Mouse (Mus musculus): ENCODE results near the gene Erlec1.

DNA sequence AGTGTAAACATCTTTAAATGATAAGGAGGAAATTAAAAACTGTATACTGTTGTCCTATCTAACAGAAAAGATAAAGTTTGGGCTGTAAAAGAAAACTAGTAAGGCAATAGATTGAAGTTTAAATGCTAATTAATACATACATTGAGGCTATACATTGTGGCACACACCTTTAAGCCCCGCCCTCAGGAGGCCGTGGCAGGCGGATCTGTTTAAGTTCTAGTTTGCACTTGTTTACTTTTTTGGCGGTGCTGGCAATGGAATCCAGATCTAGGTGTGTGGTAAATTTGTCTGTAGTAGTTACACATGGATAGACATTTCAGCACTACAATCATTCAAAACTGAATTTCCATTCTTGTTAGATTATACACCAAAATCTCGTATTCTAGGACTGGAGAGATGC, 1.3 kb downstream of the Erlec1 start:
- TF ChIP-seq CTCF (IDR thresholded peaks at IDR 0.05; ENCODE audit: control insufficient read depth, insufficient read depth, insufficient read length): no peak
- no peak for TF ChIP-seq MYOD1 (IDR thresholded peaks at IDR 0.05; ENCODE audit: control insufficient read depth, insufficient read length, low read depth)
- TF ChIP-seq CEBPB (IDR thresholded peaks at IDR 0.05; ENCODE audit: low read depth): no peak
- TF ChIP-seq FOSL1 (IDR thresholded peaks at IDR 0.05; ENCODE audit: insufficient read depth, low read length, poor library complexity, severe bottlenecking): no peak
- TF ChIP-seq USF1 (IDR thresholded peaks at IDR 0.05; ENCODE audit: low read depth): no peak
- TF ChIP-seq MYOG (IDR thresholded peaks at IDR 0.05; ENCODE audit: control insufficient read depth, extremely low read depth, insufficient read length): no peak
